Mouse (Mus musculus) left cerebral cortex, postnatal 10 days (tissue): ENCODE measurements around the gene Krtap9-3. TPM values are rescaled to one million over a fixed set of nuclear protein-coding genes. Genes with fewer than 3 reads are reported as not detected.
A peak's percentile ranks its signal among the peaks of the same experiment; 100 is the strongest.
"Not testable (repeated sequence)": the region's sequence is repeated elsewhere in the genome, so short reads cannot be mapped to it uniquely, and the experiment has no call there.

Source experiments
- DNase-seq, 2 experiments: peaks; one replicate each; pipeline ENCODE4 v3.0.0; 2021 to 2022; ENCODE audit warnings: low spot score in 2 of 2, mixed read lengths in 1 of 2; ENCODE audit errors: extremely low spot score in 1 of 2
- intact Hi-C: fragments of 180-260 bp; cut with DNase I; formaldehyde crosslinking; loops from one replicate; pipeline ENCODE4 v1.15.1; 2025
- total RNA-seq, 2 experiments: library from RNA; stranded (reverse); gene quantifications; 2 replicates each; pipeline ENCODE4 v1.2.3; 2021

Gene Krtap9-3
- total RNA-seq: not detected

GRCm38 (mm10) chr11:99597742-99598141, at the start of gene Krtap9-3:
Gene Krtap9-3, minus strand, starts transcription at chr11:99598105.
- DNase-seq, intact Hi-C loops: not testable (repeated sequence)

- DNase-seq: no peak
- intact Hi-C loops: no loop called here
Observed at GRCm38 (mm10) chr11:99646444-99646843, 48.5 kb upstream of the Krtap9-3 start.

GRCm38 (mm10) chr11:99644351-99644750, 46.4 kb upstream of the Krtap9-3 start:
- no peak for DNase-seq
- intact Hi-C loops: no loop called here

- intact Hi-C loops, DNase-seq: not testable (repeated sequence)
Observed at GRCm38 (mm10) chr11:99643635-99644139, 45.8 kb upstream of the Krtap9-3 start, which contains the start of gene Krtap4-7. Gene Krtap4-7, minus strand, starts transcription at chr11:99644089.

GRCm38 (mm10) chr11:99640926-99641325, 43.0 kb upstream of the Krtap9-3 start:
- intact Hi-C loops: no loop called here
- no peak for DNase-seq

- peak in 1 of 2 experiments; percentile 63 for DNase-seq
- intact Hi-C loops: no loop called here
Observed at GRCm38 (mm10) chr11:99637086-99637485, 39.2 kb upstream of the Krtap9-3 start.

GRCm38 (mm10) chr11:99634653-99635134, 36.8 kb upstream of the Krtap9-3 start, which contains the start of gene Krtap4-2:
Gene Krtap4-2, minus strand, starts transcription at chr11:99635084.
- intact Hi-C loops: no loop called here
- DNase-seq: no peak

- no peak for DNase-seq
Observed at GRCm38 (mm10) chr11:99633293-99633692, 35.4 kb upstream of the Krtap9-3 start.

GRCm38 (mm10) chr11:99630890-99631289, 33.0 kb upstream of the Krtap9-3 start:
- intact Hi-C loops: no loop called here
- no peak for DNase-seq

More at GRCm38 (mm10) chr11:99633293-99633692, 35.4 kb upstream of the Krtap9-3 start:
- intact Hi-C loops: no loop called here

- intact Hi-C loops: no loop called here
- DNase-seq: no peak
Observed at GRCm38 (mm10) chr11:99628138-99628537, 30.2 kb upstream of the Krtap9-3 start, which contains the start of gene Krtap4-1. Gene Krtap4-1, minus strand, starts transcription at chr11:99628238.

- intact Hi-C loops: no loop called here
- no peak for DNase-seq
Observed at GRCm38 (mm10) chr11:99620335-99620734, 22.4 kb upstream of the Krtap9-3 start, which contains the start of gene Gm11562. Gene Gm11562, minus strand, starts transcription at chr11:99620435.

- intact Hi-C loops: no loop called here
- no peak for DNase-seq
Observed at GRCm38 (mm10) chr11:99614796-99615363, 17.0 kb upstream of the Krtap9-3 start, which contains the start of gene Krtap2-4. Gene Krtap2-4, minus strand, starts transcription at chr11:99614846.

GRCm38 (mm10) chr11:99610089-99610488, 12.2 kb upstream of the Krtap9-3 start, which contains the start of gene Gm11937:
Gene Gm11937, minus strand, starts transcription at chr11:99610189.
- intact Hi-C loops, DNase-seq: not testable (repeated sequence)

GRCm38 (mm10) chr11:99609126-99609525, 11.2 kb upstream of the Krtap9-3 start:
- intact Hi-C loops: no loop called here
- peak in 1 of 2 experiments; percentile 15 for DNase-seq

- DNase-seq, intact Hi-C loops: not testable (repeated sequence)
Observed at GRCm38 (mm10) chr11:99603208-99603607, 5.3 kb upstream of the Krtap9-3 start, which contains the start of gene Gm11938. Gene Gm11938, minus strand, starts transcription at chr11:99603308.

GRCm38 (mm10) chr11:99590981-99591380, 6.9 kb downstream of the Krtap9-3 start, which contains the start of gene Krtap1-3:
Gene Krtap1-3, minus strand, starts transcription at chr11:99591339.
- no peak for DNase-seq
- intact Hi-C loops: no loop called here

GRCm38 (mm10) chr11:99585096-99585495, 12.8 kb downstream of the Krtap9-3 start:
- DNase-seq: no peak
- intact Hi-C loops: no loop called here

GRCm38 (mm10) chr11:99583245-99583704, 14.6 kb downstream of the Krtap9-3 start, which contains the start of gene Krtap1-4:
Gene Krtap1-4, minus strand, starts transcription at chr11:99583654.
- no peak for DNase-seq
- intact Hi-C loops: no loop called here

- no peak for DNase-seq
- intact Hi-C loops: no loop called here
Observed at GRCm38 (mm10) chr11:99581564-99581963, 16.3 kb downstream of the Krtap9-3 start.

- intact Hi-C loops: no loop called here
- DNase-seq: no peak
Observed at GRCm38 (mm10) chr11:99581051-99581450, 16.9 kb downstream of the Krtap9-3 start.
